Comparison of ENCODE assay signal across 35 mouse cellular contexts in genomic region chr10:117585600-117586299, GRCm38 (mm10).
"Had no signal": no experiment of that assay in that cellular context is flagged by ENCODE, and none has a peak within 500 bp of the region (broad histone marks: within the 10 kb centered on the region; RNA-seq: fewer than 3 reads in every experiment).

No protein-coding gene starts in this region.

- H3K4me2 ChIP-seq: heart, embryonic 11.5 days; heart, embryonic 12.5 days; heart, embryonic 13.5 days; heart, embryonic 15.5 days; hindbrain, embryonic 12.5 days; hindbrain, embryonic 13.5 days; hindbrain, embryonic 14.5 days; hindbrain, embryonic 15.5 days; intestine, embryonic 15.5 days; kidney, embryonic 15.5 days had no signal

- DNase-seq: heart, postnatal 10 days; heart, postnatal 14 days; heart, postnatal 36 days; heart, postnatal 4 days; kidney, adult 11 months; kidney, adult 18-20 months; kidney, adult 2 months; kidney, adult 8-10 months; kidney, adult 9 months; kidney, postnatal 10 days; kidney, postnatal 14 days; kidney, postnatal 25 days; kidney, postnatal 36 days; kidney, postnatal 4 days; layer of hippocampus, adult 9-11 months; layer of hippocampus, postnatal 36 days had no signal

- H3K4me1 ChIP-seq: heart, embryonic 12.5 days; heart, embryonic 13.5 days; heart, embryonic 15.5 days; hindbrain, embryonic 10.5 days; hindbrain, embryonic 12.5 days; hindbrain, embryonic 15.5 days; intestine, embryonic 15.5 days had no signal

- H3K27ac ChIP-seq: heart, embryonic 13.5 days; heart, embryonic 15.5 days; hindbrain, embryonic 10.5 days; hindbrain, embryonic 12.5 days; hindbrain, embryonic 13.5 days; hindbrain, embryonic 14.5 days; hindbrain, embryonic 15.5 days; hindbrain, postnatal 0 days; intestine, embryonic 15.5 days; kidney, embryonic 15.5 days; kidney, postnatal 0 days; layer of hippocampus, adult 2 months; left cerebral cortex, adult 2 months had no signal

- H3K9me3 ChIP-seq: heart, embryonic 15.5 days; hindbrain, embryonic 10.5 days; hindbrain, embryonic 12.5 days; hindbrain, embryonic 13.5 days; hindbrain, embryonic 15.5 days; intestine, embryonic 15.5 days; kidney, embryonic 15.5 days had no signal

- H3K9ac ChIP-seq: heart, embryonic 12.5 days; heart, embryonic 13.5 days; heart, embryonic 15.5 days; hindbrain, embryonic 12.5 days; hindbrain, embryonic 13.5 days; hindbrain, embryonic 14.5 days; hindbrain, embryonic 15.5 days; intestine, embryonic 15.5 days; kidney, embryonic 15.5 days had no signal

- H3K27me3 ChIP-seq: heart, embryonic 12.5 days; heart, embryonic 13.5 days; heart, embryonic 15.5 days; hindbrain, embryonic 12.5 days; hindbrain, embryonic 15.5 days; intestine, embryonic 15.5 days; kidney, embryonic 15.5 days had no signal

- H3K4me3 ChIP-seq: heart, embryonic 12.5 days; heart, embryonic 13.5 days; heart, embryonic 15.5 days; hindbrain, embryonic 10.5 days; hindbrain, embryonic 12.5 days; hindbrain, embryonic 13.5 days; hindbrain, embryonic 15.5 days; intestine, embryonic 15.5 days; kidney, embryonic 15.5 days; layer of hippocampus, adult 2 months; left cerebral cortex, adult 2 months had no signal

- H3K36me3 ChIP-seq: heart, embryonic 12.5 days; heart, embryonic 13.5 days; heart, embryonic 15.5 days; hindbrain, embryonic 10.5 days; hindbrain, embryonic 12.5 days; hindbrain, embryonic 13.5 days; hindbrain, embryonic 15.5 days; intestine, embryonic 15.5 days; kidney, embryonic 15.5 days had no signal

- ATAC-seq: hindbrain, embryonic 16.5 days; hindbrain, postnatal 0 days; inflammation-experienced regulatory T-cells, adult 6 months; intestine, embryonic 15.5 days; intestine, embryonic 16.5 days; intestine, postnatal 0 days had no signal
